Mouse (Mus musculus): ENCODE results near the gene Rell1. TPM values are rescaled to one million over a fixed set of nuclear protein-coding genes. Genes with fewer than 3 reads are reported as not detected.
"Not testable (repeated sequence)": the region's sequence is repeated elsewhere in the genome, so short reads cannot be mapped to it uniquely, and the experiment has no call there.

Gene Rell1
- polyA plus RNA-seq, 1 experiment from 2014 or later, result 22.7 TPM

DNA sequence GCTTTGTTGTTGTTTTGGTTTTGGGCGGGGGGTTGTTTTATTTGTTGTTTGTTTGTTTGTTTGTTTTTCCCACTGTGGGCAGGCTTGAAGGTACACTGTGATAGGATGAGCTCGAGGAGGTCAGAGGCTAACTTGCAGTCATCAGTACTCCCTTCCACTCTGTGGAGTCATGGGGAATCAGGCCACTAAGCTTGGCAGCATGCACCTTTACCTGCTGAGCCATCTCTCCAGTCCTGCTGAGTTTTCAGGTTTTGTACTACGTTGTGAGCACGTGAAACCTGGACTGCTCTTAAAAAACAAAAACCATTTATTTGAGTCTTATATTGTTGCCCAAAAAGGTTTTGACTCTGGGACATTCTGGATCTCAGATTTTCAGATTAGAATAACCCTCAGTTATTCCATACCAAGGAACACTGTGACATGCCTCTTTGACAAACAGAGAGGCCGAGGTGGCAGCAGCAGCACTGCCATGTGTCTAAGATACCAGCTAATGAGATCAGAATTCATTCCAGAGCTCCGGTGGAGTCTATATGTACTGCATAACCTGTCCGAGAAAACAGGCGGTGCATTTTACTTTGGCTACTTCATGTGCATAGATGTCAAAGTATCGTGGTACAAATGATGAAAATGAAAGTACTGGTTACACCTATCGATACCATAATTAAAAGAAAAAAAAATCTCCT lies 52.1 kb downstream of the Rell1 start:
- Histone ChIP-seq H3K9ac (no peak overlapping the region), H3K27me3 (no peaks in the 10 kb centered on the region), H3K36me3 (peaks cover 3% of the 10 kb centered on the region; the same call in 1 of the 2 replicates), H3K4me1 (peaks cover 3% of the 10 kb centered on the region; the same call in 1 of the 2 replicates), H3K9me3 (no peaks in the 10 kb centered on the region), H3K4me2 (no peak overlapping the region), H3K27ac (no peak overlapping the region), H3K4me3 (no peak overlapping the region)
- ATAC-seq (ENCODE audit: insufficient number of reproducible peaks, low FRiP score, low TSS enrichment, low read depth), result no peak
- WGBS, result 86% methylated on average over 10 of the region's 10 CpGs

DNA sequence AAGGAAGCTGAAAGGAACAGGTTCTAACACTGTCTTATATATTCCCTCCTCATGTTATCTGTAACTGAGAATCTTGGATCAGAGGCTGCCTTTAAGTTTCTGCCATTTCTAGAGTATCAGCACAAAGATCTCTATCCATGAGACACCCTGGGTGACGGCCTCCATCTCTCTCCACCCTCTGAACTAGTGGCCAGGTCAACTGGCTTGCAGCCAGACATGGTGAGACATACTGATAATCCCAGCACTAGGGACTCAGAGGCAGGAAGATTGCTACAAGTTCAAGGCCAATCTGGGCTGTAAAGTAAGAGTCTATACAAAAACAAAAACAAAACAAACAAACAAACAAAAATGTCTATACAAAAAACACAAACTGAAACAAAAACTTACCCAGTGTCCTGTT lies 53.8 kb downstream of the Rell1 start:
- 75% methylated on average over 1 of the region's 1 CpGs for WGBS
- ATAC-seq (ENCODE audit: insufficient number of reproducible peaks, low FRiP score, low TSS enrichment, low read depth), result no peak

DNA sequence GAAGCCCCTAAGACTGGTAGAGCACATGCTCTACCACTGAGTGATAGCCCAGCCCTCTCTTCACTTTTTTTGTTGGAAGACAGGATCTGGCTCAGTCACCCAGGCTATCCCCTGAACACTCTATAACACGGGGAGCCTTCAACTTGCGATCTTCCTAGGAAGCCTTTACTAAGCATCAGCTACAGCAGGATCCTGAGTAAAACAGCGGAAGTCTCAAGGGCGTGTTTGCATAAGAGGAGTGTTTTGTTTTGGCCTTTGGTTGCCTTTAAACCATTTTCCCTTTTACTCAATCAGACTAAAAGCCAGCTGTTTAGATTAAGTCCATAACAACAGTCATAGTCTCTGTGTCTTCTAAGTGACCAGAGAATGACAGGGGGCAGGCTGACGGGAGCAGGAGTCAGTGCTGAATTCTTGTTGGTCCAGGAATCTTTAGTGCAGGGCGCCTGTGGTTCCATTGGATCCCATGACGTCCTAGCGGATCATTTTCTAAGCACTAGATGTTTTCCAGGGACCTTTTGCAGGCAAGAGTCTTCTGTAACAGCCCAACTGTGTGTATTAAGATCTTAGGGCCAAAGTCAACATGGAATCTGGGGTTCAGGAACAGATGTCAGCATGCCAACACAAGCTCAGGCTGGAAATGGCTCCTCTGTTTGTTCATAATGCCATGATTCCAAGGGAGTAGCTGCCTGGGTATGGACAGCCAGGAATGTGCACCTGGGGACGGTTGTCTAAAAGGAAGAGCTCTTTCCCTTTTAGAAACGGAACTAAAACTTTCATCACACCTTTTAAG lies 58.3 kb downstream of the Rell1 start:
- no peaks in the 10 kb centered on the region for H3K9me3 ChIP-seq
- H3K9ac ChIP-seq, result no peak overlapping the region
- no peak overlapping the region for H3K4me3 ChIP-seq
- ATAC-seq (ENCODE audit: insufficient number of reproducible peaks, low FRiP score, low TSS enrichment, low read depth), result no peak
- 79% methylated on average over 10 of the region's 10 CpGs for WGBS
- H3K36me3 ChIP-seq, result peaks cover 3% of the 10 kb centered on the region; the same call in 1 of the 2 replicates
- no peak overlapping the region for H3K4me2 ChIP-seq
- no peak overlapping the region for H3K27ac ChIP-seq
- no peaks in the 10 kb centered on the region for H3K27me3 ChIP-seq
- peaks cover 10% of the 10 kb centered on the region for H3K4me1 ChIP-seq

More for the DNA sequence above, 53.8 kb downstream of the Rell1 start:
- H3K36me3 ChIP-seq, result peaks cover 3% of the 10 kb centered on the region; the same call in 1 of the 2 replicates
- H3K4me2 ChIP-seq, result no peak overlapping the region
- no peak overlapping the region for H3K9ac ChIP-seq
- no peaks in the 10 kb centered on the region for H3K27me3 ChIP-seq
- peaks cover 8% of the 10 kb centered on the region; the same call in 1 of the 2 replicates for H3K4me1 ChIP-seq
- no peaks in the 10 kb centered on the region for H3K9me3 ChIP-seq
- H3K27ac ChIP-seq, result no peak overlapping the region
- H3K4me3 ChIP-seq, result no peak overlapping the region

DNA sequence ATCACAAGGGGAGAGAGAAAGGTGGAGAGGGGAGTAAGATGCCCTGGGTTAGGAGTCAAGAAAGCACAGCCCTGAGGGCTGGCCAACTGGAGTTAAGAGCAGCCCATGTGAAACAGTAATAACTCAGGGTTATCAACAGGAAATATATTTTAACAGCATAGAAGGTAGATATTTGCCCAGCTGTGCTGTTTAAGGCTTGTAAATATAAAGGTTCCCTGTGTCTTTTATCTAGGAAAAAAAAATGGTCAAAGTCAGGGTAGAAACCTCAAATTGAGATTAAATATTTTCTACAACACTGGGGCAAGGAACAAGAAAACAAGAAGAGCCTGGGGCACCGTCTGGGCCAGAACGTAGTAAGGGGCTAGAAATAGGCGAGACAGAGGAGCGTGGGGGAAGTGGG lies 61.2 kb downstream of the Rell1 start:
- H3K4me3 ChIP-seq, result no peak overlapping the region
- H3K9ac ChIP-seq, result no peak overlapping the region
- WGBS, result 39% methylated on average over 4 of the region's 4 CpGs
- no peak overlapping the region for H3K27ac ChIP-seq
- no peaks in the 10 kb centered on the region for H3K36me3 ChIP-seq
- ATAC-seq (ENCODE audit: insufficient number of reproducible peaks, low FRiP score, low TSS enrichment, low read depth), result no peak
- peaks cover 10% of the 10 kb centered on the region for H3K4me1 ChIP-seq
- H3K4me2 ChIP-seq, result no peak overlapping the region
- no peaks in the 10 kb centered on the region for H3K9me3 ChIP-seq
- no peaks in the 10 kb centered on the region for H3K27me3 ChIP-seq

DNA sequence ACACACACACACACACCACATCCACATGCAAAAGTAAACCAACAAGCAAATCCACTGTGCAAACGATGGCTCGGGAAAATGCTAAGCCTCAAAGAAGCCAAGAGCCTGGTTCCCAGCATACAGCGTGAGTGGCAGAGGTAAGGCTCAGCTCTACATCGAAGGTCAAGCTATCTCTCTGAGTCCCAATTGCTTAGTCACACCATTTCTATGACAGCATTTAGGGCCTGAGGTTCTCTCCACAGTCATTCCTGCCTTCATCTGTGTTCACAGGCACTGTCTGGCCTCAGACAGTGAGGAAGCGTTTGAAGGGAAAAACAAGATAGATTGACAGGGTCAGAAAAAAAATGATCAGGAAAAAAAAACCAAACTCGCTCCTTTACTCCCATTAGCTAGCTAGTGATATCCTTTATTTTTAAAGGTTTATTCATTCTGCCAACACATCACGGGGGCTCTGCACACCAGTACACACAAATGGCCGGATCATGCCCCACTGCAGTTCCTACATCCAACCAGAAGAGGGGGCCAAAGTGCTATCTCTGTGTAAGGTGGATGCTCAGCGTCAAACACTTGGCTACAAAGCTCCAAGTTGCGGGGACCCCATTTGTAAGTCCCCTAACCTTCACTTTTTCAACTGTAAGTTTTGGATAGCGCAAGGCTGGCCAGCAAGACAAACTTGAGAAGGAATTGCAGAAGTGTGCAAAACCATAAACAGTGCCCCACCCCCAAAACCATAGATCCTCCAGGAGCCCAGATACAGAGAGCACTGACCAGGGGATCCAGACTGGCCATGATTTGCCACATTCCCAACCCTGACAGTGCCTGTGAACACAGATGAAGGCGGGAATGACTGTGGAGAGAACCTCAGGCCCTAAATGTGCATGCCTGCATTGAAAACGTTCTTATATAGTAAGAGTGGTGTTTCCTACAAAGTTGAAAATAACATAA lies 62.3 kb downstream of the Rell1 start:
- Histone ChIP-seq H3K4me2 (0 out of 2 replicates have a peak overlapping the region, but pooled peaks have one; percentile 10), H3K9ac (no peak overlapping the region), H3K36me3 (no peaks in the 10 kb centered on the region), H3K27ac (no peak overlapping the region), H3K27me3 (no peaks in the 10 kb centered on the region), H3K4me3 (no peak overlapping the region), H3K4me1 (peaks cover 10% of the 10 kb centered on the region), H3K9me3 (no peaks in the 10 kb centered on the region)
- ATAC-seq (ENCODE audit: insufficient number of reproducible peaks, low FRiP score, low TSS enrichment, low read depth), result 0 out of 2 replicates have a peak, but pooled peaks have one; percentile 55
- WGBS, result 36% methylated on average over 13 of the region's 13 CpGs

DNA sequence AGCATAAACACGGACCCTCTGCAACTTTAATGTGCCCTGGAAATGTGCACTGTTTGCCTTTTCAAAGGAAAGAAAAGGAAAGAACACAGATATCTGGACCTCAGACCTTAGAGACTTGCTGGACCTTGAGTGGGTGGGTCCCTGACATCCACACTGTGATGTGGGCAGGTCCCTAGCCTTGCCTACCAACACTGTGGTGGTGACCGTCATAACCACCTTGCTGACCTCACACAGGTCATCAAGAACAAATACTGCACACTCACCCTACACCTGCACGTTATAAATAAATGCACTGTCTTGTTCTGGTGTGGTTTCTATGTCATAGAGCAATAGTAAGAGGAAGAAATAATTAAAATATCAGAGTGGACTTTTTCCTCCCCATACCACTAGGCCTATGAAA lies 65.4 kb downstream of the Rell1 start:
- 75% methylated on average over 3 of the region's 3 CpGs for WGBS
- Histone ChIP-seq H3K9ac (no peak overlapping the region), H3K36me3 (no peaks in the 10 kb centered on the region), H3K27me3 (no peaks in the 10 kb centered on the region), H3K9me3 (no peaks in the 10 kb centered on the region), H3K4me3 (no peak overlapping the region), H3K4me2 (no peak overlapping the region), H3K4me1 (peaks cover 4% of the 10 kb centered on the region), H3K27ac (no peak overlapping the region)
- ATAC-seq (ENCODE audit: insufficient number of reproducible peaks, low FRiP score, low TSS enrichment, low read depth), result no peak

DNA sequence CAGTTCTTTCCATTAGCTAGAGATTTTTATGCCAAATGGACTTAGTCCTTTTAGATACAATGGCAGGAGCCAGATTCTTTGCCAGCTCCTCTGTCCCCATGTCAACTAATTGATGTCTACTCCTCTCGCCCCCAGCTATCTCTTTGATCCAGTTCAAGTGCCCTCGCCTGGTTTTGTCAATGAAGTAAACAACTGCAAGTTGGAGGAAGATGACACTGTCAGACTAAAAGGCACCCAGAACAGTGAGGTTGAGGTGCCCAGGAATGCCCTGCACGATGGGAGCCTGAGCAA lies 70.9 kb downstream of the Rell1 start:
- H3K4me2 ChIP-seq, result no peak overlapping the region
- H3K9ac ChIP-seq, result no peak overlapping the region

DNA sequence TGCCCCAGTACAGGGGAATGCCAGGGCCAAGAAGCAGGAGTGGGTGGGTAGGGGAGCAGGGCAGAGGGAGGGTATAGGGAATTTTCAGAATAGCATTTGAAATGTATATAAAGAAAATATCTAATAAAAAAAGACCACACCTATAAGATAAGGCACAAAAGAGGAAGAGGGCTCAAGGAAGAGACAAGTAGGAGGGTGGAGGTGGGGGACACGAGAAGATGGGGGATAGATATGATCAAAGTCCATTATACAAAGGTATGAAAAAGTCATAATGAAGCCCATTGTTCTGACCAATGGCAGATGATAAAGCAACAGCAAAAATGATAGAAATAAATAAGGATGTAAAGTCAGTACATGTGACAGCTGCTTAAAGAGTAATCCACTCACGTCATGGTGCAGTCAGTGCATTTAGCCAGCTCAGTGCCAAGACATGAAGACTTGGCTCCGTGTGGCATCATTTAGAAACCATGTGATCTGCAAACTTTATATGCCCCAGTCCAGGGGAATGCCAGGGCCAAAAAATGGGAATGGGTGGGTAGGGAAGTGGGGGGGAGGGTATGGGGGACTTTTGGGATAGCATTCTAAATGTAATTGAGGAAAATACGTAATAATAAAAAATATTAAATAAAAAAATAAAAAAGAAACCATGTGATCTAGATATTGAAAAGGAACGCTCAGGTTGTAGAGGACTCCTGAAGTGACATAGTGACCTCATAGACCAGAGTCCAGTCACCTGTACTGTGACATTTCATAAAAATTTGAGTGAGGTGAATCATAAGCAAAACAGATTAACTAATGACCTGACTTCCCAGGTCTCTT lies 71.5 kb downstream of the Rell1 start:
- H3K4me2 ChIP-seq; ATAC-seq (ENCODE audit: insufficient number of reproducible peaks, low FRiP score, low TSS enrichment, low read depth); H3K36me3 ChIP-seq; H3K27me3 ChIP-seq; H3K9ac ChIP-seq; H3K9me3 ChIP-seq; H3K4me3 ChIP-seq; H3K4me1 ChIP-seq; H3K27ac ChIP-seq: not testable (repeated sequence)
- WGBS, result 75% methylated on average over 5 of the region's 5 CpGs

More for the DNA sequence above, 70.9 kb downstream of the Rell1 start:
- 72% methylated on average over 3 of the region's 3 CpGs for WGBS
- no peak overlapping the region for H3K27ac ChIP-seq
- ATAC-seq (ENCODE audit: insufficient number of reproducible peaks, low FRiP score, low TSS enrichment, low read depth), result no peak
- no peaks in the 10 kb centered on the region for H3K27me3 ChIP-seq
- H3K4me3 ChIP-seq, result no peak overlapping the region
- no peaks in the 10 kb centered on the region for H3K9me3 ChIP-seq
- H3K36me3 ChIP-seq, result no peaks in the 10 kb centered on the region
- no peaks in the 10 kb centered on the region for H3K4me1 ChIP-seq

DNA sequence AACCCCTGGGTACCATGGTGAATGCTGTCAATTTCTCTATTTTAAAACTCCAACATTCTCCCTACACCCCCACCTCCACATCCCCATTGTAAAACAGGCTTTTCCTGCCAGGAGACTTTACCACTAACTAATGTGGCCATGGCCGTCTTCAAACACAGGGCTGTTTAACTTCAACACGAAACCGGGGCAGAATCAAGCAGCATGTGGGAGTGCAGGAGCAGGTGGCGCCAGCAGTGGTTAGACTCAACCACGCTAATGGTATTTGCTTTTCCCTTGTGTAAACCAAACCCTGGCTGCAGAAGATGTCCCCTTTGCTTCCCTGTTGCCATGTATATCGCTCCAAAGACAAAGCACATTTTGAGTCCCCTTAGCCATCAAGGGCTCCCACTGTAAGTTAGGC lies 76.8 kb downstream of the Rell1 start:
- Histone ChIP-seq H3K9me3 (no peaks in the 10 kb centered on the region), H3K4me1 (no peaks in the 10 kb centered on the region), H3K27ac (no peak overlapping the region), H3K36me3 (no peaks in the 10 kb centered on the region), H3K4me2 (no peak overlapping the region), H3K9ac (no peak overlapping the region), H3K27me3 (no peaks in the 10 kb centered on the region), H3K4me3 (no peak overlapping the region)
- ATAC-seq (ENCODE audit: insufficient number of reproducible peaks, low FRiP score, low TSS enrichment, low read depth), result no peak
- WGBS, result 70% methylated on average over 6 of the region's 6 CpGs

DNA sequence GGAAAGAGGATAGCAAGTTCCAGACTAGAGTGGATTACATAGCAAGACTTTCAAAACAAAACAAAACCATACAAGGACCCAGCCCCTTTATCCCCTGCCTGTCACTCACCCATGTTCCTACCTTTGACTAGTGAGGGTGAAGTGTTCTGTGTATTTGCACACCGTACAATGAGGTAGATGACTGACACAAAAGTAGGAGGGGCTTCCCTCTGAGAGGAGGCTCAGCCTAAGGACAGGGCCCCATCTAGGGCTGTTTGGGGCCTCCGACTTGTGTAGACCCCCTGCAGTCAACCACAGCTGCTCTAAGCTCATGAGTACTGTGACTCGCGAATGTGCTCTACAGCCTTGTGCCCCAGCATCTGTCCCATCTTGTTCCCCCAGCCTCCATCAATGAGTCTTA lies 77.5 kb downstream of the Rell1 start:
- H3K27me3 ChIP-seq, result no peaks in the 10 kb centered on the region
- H3K4me3 ChIP-seq, result no peak overlapping the region
- H3K4me1 ChIP-seq, result no peaks in the 10 kb centered on the region
- H3K36me3 ChIP-seq, result no peaks in the 10 kb centered on the region
- H3K9me3 ChIP-seq, result no peaks in the 10 kb centered on the region
- H3K4me2 ChIP-seq, result no peak overlapping the region
- H3K9ac ChIP-seq, result no peak overlapping the region
- ATAC-seq (ENCODE audit: insufficient number of reproducible peaks, low FRiP score, low TSS enrichment, low read depth), result no peak
- 71% methylated on average over 4 of the region's 4 CpGs for WGBS
- H3K27ac ChIP-seq, result no peak overlapping the region

DNA sequence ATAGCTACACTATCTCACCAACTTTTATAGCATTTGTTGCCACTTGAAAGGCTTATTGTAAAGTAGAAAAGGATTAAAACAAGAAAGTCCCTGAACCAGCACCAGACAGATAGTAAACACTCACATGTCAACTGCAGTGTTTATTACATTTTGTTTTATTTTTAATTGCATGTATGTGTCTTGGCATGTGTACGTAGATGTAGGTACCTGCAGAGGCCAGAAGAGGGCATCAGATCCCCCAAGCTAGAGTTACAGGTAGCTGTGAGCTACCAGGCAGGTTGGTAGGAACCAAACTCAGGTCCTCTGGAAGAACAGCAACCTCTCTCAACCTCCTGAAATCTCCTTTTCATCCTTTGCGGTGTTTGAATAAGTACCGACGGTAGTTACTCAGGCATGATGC lies 81.6 kb downstream of the Rell1 start:
- Histone ChIP-seq H3K36me3 (no peaks in the 10 kb centered on the region), H3K27ac (no peak overlapping the region), H3K4me2 (no peak overlapping the region), H3K9ac (no peak overlapping the region), H3K9me3 (no peaks in the 10 kb centered on the region), H3K4me3 (no peak overlapping the region), H3K27me3 (no peaks in the 10 kb centered on the region), H3K4me1 (no peaks in the 10 kb centered on the region)
- 96% methylated on average over 4 of the region's 4 CpGs for WGBS
- no peak for ATAC-seq (ENCODE audit: insufficient number of reproducible peaks, low FRiP score, low TSS enrichment, low read depth)

Measured in limb, embryonic 15.5 days (tissue).